Mouse (Mus musculus): ENCODE measurements around the gene Prkar1a. TPM values are rescaled to one million over a fixed set of nuclear protein-coding genes. Genes with fewer than 3 reads are reported as not detected.
A peak's percentile ranks its signal among the peaks of the same experiment; 100 is the strongest.

Gene Prkar1a
- polyA plus RNA-seq, 1 experiment from 2014 or later: 411 TPM

DNA sequence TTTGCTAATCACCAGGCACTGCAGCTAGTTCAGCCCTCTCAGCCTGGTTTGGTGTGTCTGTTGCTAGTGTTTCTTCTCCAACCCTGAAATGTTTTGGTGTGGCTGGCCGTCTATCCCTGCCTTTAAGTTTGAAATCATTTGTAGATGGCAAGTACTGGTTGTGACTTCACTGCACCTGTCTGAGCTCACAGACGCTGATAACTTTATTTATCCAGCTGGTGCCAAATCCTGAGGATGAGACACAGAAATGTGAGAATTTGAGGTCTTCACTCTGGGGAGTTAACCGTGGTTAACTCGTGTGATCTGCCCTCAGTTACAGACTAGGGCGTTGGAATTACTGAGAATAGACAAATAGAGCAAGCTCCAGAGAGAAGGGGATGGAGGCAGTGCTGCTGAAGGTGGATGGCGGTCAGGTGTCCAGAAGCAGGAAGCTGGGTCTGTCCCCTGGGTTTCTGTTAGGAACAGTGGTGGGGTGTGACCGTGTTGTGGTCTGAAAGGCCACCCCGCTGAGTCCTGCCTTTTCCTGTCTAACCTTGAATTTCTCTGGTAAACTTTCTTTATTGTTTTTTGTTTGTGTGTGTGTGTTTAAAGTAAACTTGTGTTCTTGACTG, 19.0 kb downstream of the Prkar1a start:
- Histone ChIP-seq H3K36me3 (ENCODE audit: insufficient read depth) (peaks cover 76% of the 10 kb centered on the region), H3K27ac (ENCODE audit: low read depth) (no peak overlapping the region), H3K27me3 (ENCODE audit: insufficient read depth, low read length) (no peaks in the 10 kb centered on the region), H3K9me3 (ENCODE audit: low read depth, low read length) (no peaks in the 10 kb centered on the region), H3K4me2 (no peak overlapping the region), H3K4me1 (ENCODE audit: insufficient read depth) (no peaks in the 10 kb centered on the region), H3K9ac (no peak overlapping the region), H3K4me3 (ENCODE audit: low read depth, low read length) (no peak overlapping the region)
- 75% methylated on average over 8 of the region's 8 CpGs for WGBS
- ATAC-seq (ENCODE audit: insufficient read depth): no peak
- no peak for TF ChIP-seq CTCF (IDR thresholded peaks at IDR 0.05; ENCODE audit: low read depth)
- DNase-seq: no peak

DNA sequence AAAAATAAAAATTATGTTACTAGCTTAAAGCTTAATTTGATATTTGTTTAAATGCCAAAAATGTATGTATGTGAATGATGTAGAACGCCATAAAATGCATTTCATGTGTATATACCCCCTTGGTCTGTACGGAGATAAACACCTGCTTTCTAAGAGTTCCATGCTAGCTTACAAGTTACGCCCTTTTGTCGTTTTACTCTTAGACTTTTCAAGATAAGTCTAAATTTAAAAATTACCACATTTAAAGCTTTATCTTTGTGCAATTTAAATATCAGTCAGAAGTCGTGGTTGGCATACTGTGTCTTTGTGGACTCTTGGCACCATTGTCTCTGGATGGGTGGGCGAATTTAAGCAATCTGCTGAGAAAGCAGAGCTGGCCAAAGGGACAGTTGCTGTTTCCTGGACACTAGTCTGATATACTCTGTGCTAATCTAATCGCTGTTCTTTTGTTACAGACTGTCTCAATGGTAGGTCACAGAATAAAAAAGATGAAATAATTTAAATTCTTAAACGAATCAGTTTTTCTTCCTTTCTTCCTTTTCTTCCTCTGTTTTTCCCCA, 20.0 kb downstream of the Prkar1a start:
- 87% methylated on average over 8 of the region's 8 CpGs for WGBS
- peaks cover 66% of the 10 kb centered on the region for H3K36me3 ChIP-seq (ENCODE audit: insufficient read depth)
- no peak overlapping the region for H3K27ac ChIP-seq (ENCODE audit: low read depth)
- DNase-seq (no peak), ATAC-seq (ENCODE audit: insufficient read depth) (no peak)
- H3K9ac ChIP-seq: no peak overlapping the region
- TF ChIP-seq CTCF (IDR thresholded peaks at IDR 0.05; ENCODE audit: low read depth): no peak
- no peaks in the 10 kb centered on the region for H3K4me1 ChIP-seq (ENCODE audit: insufficient read depth)
- no peak overlapping the region for H3K4me2 ChIP-seq
- H3K9me3 ChIP-seq (ENCODE audit: low read depth, low read length): no peaks in the 10 kb centered on the region
- H3K27me3 ChIP-seq (ENCODE audit: insufficient read depth, low read length): no peaks in the 10 kb centered on the region
- no peak overlapping the region for H3K4me3 ChIP-seq (ENCODE audit: low read depth, low read length)

DNA sequence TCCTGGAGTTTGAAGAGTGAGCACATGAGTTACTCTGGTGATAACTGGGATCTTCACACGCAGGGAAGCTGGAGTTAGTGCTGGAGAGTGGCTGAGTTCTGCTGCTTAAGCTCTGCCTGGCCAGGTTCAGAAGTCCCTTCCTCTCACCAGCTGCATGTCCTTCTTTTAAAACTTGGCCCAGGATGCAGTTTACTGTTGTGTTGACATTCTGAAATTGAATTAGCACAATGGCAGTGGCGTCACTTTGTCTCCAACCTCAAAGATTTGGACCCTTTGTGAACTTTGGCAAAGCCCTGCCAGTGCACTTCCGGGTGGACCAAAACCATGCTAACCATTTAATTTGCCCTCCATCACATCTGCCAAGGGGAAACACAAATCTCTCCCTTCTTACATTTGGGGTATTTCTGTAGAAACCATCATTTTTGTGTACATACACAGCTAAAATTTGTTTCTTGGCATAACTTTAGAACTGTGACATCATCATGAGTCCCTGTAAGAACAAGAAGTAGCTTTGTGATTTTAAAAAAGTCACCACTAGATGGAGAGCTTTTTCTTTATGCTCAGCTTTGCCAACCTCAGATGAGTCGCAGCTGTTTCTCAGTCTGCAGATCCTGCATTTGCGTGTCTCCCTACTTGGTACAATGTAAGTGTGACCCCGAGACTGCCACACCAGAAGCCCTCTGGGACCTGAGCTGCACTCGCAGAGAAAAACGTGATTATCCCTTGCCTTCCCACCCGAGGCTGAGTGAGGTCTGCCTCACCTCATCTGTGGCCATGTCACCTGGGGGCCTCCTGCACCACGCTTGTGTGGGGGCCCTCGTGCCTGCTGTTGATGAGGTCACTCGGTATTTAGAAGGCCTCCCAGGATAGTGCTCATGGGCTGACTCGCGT, 21.1 kb downstream of the Prkar1a start:
- WGBS: 46% methylated on average over 14 of the region's 14 CpGs
- H3K27me3 ChIP-seq (ENCODE audit: insufficient read depth, low read length): no peaks in the 10 kb centered on the region
- DNase-seq (peak; percentile 96), ATAC-seq (ENCODE audit: insufficient read depth) (peak; percentile 69)
- peaks cover 56% of the 10 kb centered on the region for H3K36me3 ChIP-seq (ENCODE audit: insufficient read depth)
- H3K4me3 ChIP-seq (ENCODE audit: low read depth, low read length): no peak overlapping the region
- no peak overlapping the region for H3K4me2 ChIP-seq
- peak; percentile 69 for TF ChIP-seq CTCF (IDR thresholded peaks at IDR 0.05; ENCODE audit: low read depth)
- H3K9me3 ChIP-seq (ENCODE audit: low read depth, low read length): no peaks in the 10 kb centered on the region
- no peak overlapping the region for H3K9ac ChIP-seq
- no peaks in the 10 kb centered on the region for H3K4me1 ChIP-seq (ENCODE audit: insufficient read depth)
- peak overlapping the region; percentile 5; the same call in 1 of the 2 replicates for H3K27ac ChIP-seq (ENCODE audit: low read depth)

DNA sequence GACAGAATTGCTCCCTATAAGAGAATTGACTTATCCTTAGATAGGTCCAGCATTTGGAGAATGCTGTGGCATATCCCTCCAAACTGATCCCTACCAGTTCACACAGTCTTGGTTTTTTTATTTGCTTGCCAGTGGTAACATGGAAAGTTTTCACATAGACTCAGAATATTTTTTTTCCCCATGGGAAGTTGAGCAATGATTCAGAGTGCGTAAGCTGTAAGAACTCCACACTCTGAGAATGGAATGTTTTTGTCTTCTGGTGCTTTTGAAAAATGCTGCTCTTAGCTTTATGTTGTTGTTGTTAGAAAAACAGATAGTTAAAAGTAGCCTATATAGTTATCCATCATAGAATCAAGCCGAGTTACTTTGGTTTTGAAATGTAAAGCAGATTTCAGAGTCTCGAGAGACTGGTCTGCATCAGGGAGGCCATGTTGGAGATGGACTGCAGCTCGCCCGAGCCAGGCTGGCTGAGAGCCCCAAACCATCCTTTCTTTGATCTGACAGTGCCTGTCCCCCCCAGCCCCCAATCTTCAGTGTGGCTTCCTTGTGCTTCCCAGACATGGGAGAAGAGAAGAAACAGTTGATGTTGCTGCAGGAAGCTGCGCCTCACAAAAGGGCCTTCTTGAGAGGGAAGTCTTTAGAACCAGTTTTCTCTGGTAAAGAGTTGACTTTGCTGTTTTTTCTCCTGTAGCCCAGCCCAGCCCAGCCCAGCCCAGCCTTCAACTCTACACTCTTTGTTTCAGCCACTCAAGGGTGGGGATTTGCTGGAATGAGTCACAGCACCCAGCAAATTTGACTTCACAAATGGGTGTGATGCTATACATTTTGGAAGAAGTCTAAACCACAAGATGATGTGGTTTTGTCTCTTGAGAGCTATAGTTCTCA, 22.2 kb downstream of the Prkar1a start:
- WGBS: 62% methylated on average over 6 of the region's 6 CpGs
- no peak overlapping the region for H3K4me3 ChIP-seq (ENCODE audit: low read depth, low read length)
- peaks cover 45% of the 10 kb centered on the region for H3K36me3 ChIP-seq (ENCODE audit: insufficient read depth)
- no peaks in the 10 kb centered on the region for H3K9me3 ChIP-seq (ENCODE audit: low read depth, low read length)
- peak; percentile 38; the same call in 1 of the 2 replicates for ATAC-seq (ENCODE audit: insufficient read depth)
- DNase-seq: peak; percentile 46
- no peak for TF ChIP-seq CTCF (IDR thresholded peaks at IDR 0.05; ENCODE audit: low read depth)
- H3K4me2 ChIP-seq: no peak overlapping the region
- no peaks in the 10 kb centered on the region for H3K27me3 ChIP-seq (ENCODE audit: insufficient read depth, low read length)
- no peaks in the 10 kb centered on the region for H3K4me1 ChIP-seq (ENCODE audit: insufficient read depth)
- H3K27ac ChIP-seq (ENCODE audit: low read depth): peak overlapping the region; percentile 58; the same call in 1 of the 2 replicates
- no peak overlapping the region for H3K9ac ChIP-seq

DNA sequence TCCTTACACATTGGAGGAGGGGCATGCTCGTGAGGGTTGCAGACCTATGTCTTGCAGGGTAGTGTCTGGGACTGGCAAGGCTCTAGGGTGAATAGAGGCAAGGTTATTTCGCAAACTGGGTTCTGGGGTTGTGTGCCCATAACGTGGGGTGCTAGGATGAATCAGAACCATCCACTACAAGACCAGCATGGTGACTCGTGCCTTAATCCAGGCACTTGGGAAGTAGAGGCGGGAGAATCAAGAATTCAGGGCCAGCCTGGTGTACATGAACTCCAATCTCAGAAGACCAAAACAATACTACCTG, 22.8 kb downstream of the Prkar1a start:
- peaks cover 39% of the 10 kb centered on the region for H3K36me3 ChIP-seq (ENCODE audit: insufficient read depth)
- no peak overlapping the region for H3K9ac ChIP-seq
- H3K27ac ChIP-seq (ENCODE audit: low read depth): peak overlapping the region; percentile 58; the same call in 1 of the 2 replicates
- H3K4me3 ChIP-seq (ENCODE audit: low read depth, low read length): no peak overlapping the region
- no peaks in the 10 kb centered on the region for H3K9me3 ChIP-seq (ENCODE audit: low read depth, low read length)
- no peak overlapping the region for H3K4me2 ChIP-seq
- ATAC-seq (ENCODE audit: insufficient read depth) (no peak), DNase-seq (no peak)
- no peak for TF ChIP-seq CTCF (IDR thresholded peaks at IDR 0.05; ENCODE audit: low read depth)
- H3K27me3 ChIP-seq (ENCODE audit: insufficient read depth, low read length): no peaks in the 10 kb centered on the region
- 84% methylated on average over 5 of the region's 5 CpGs for WGBS
- H3K4me1 ChIP-seq (ENCODE audit: insufficient read depth): no peaks in the 10 kb centered on the region

DNA sequence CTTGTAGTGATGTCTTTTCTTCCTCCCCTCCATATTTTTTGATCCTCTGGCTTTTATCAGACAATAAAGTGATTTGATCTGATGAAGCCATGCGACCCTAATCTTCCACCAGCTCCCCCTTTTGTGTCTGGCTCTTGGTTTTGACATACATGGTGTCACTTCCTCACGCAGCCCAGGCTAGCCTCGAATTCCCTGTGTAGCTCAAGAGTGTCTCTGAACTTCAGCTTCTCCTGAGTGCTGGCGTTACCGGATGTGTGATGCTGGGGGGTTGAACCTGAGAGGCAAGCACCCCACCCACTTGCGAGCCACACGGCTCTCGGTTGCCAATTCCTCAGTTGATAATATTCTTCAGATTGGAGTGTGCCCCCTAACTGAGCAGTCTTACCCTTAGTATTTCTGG, 23.2 kb downstream of the Prkar1a start:
- 76% methylated on average over 8 of the region's 8 CpGs for WGBS
- Histone ChIP-seq H3K27ac (ENCODE audit: low read depth) (no peak overlapping the region), H3K4me1 (ENCODE audit: insufficient read depth) (no peaks in the 10 kb centered on the region), H3K4me2 (no peak overlapping the region), H3K9me3 (ENCODE audit: low read depth, low read length) (no peaks in the 10 kb centered on the region), H3K4me3 (ENCODE audit: low read depth, low read length) (no peak overlapping the region), H3K9ac (no peak overlapping the region), H3K27me3 (ENCODE audit: insufficient read depth, low read length) (no peaks in the 10 kb centered on the region), H3K36me3 (ENCODE audit: insufficient read depth) (peaks cover 35% of the 10 kb centered on the region)
- no peak for DNase-seq
- ATAC-seq (ENCODE audit: insufficient read depth): no peak
- TF ChIP-seq CTCF (IDR thresholded peaks at IDR 0.05; ENCODE audit: low read depth): no peak
